Mouse (Mus musculus): ENCODE measurements around the gene Hacd2.

- TF ChIP-seq POLR2A (IDR thresholded peaks at IDR 0.05; ENCODE audit: control insufficient read depth, low read depth, low read length): no peak
- TF ChIP-seq CTCF (IDR thresholded peaks at IDR 0.05; ENCODE audit: control insufficient read depth, insufficient read depth, insufficient replicate concordance, low read depth, low read length): no peak
Observed at GRCm38 (mm10) chr16:35065724-35066123, 43.5 kb downstream of the Hacd2 start.

Data from testis, adult 2 months (tissue).